Mouse (Mus musculus) 416B (cell line): ENCODE measurements at regions not wholly inside any gene's neighbourhood (a gene's known extent, or its start where the extent isn't known, plus 50 kb on each side); places are given as distances from the start of the nearest gene placed in this dataset.

Experiments used
- DNase-seq: peaks from one replicate; pipeline ENCODE4 v3.0.0; 2011; ENCODE audit warnings: low read depth

- no peak for DNase-seq
Measured at GRCm38 (mm10) chr2:179007766-179008165, 434.5 kb upstream of the Cdh4 start.

DNA sequence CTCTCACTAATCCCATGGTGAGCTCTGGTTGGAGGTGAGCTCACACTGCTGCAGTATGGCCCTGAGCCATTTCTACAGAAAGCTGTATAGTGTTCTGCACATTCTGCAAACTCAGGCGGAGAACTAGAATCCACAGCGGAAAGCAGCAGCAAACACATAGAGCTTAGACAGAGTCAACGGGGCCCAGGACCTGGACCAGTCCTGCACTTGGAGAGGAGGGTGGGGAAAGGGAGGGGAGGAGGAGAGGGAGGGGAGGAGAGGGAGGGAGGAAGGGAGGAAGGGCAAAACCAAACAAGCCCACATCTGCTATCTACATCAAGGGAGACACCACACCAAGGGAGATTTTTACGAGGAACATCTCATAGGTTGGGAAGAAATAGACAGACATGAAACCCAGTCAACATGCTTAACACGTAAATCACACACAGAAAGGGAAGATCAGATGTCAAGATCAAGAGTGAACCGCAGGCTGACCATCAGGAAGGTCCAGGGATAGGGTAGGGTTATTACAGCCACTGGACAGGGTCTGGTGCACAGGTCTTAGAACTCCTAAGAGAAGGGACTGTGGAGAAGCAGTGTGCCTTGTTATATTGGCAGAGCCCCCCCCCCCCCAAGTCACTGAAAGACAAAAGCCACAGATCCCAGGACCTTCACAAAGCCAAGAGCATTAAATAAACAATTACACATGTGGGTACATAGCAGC, 428.2 kb upstream of the Cdh4 start:
- DNase-seq: no peak

DNA sequence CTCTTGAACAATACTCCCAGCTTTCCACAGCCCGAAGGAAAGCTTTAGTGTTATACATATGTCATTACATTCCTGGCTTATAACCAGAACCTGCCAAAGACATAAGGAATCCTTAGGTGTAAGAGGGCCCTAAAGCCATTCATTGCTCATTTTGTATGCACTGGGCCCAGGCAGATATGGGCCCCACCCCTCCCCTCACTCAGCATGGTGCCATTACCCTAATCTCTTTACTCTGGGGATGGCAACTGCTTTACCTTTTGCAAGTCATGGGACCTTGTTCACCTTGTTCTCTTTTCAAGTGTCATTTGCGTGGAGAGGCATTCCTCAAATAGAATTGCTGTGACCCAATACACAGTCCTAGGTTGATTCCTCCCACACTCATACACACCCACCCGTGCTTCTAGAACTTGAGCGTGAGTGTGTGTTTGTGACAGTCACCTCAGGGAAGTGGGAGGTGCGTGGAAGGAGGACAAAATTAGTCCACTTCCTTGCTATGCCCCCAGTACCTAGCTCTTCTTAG, 419.5 kb upstream of the Cdh4 start:
- DNase-seq: no peak

- no peak for DNase-seq
Measured at GRCm38 (mm10) chr2:179024225-179024624, 418.0 kb upstream of the Cdh4 start.

GRCm38 (mm10) chr2:179033171-179033570, 409.1 kb upstream of the Cdh4 start:
- DNase-seq: no peak

DNA sequence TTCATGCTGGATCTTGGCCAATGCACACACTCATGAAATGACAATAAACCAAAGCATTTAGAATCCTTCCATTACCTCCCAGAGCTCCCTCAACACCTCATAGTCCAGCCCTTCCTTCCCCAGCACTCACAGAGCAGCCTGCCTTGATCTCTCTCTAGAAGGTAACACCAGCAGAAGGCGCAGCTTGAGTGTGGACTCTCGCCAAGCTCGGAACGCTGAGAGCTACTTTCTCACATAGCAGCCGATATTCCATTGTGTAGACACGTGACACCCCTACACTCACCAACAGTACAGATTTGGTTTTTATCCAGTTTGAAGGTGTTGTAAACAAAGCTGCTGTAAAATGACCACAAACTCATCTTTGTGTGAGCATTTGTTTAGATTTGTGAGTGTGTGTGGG, 406.8 kb upstream of the Cdh4 start:
- DNase-seq: no peak

DNA sequence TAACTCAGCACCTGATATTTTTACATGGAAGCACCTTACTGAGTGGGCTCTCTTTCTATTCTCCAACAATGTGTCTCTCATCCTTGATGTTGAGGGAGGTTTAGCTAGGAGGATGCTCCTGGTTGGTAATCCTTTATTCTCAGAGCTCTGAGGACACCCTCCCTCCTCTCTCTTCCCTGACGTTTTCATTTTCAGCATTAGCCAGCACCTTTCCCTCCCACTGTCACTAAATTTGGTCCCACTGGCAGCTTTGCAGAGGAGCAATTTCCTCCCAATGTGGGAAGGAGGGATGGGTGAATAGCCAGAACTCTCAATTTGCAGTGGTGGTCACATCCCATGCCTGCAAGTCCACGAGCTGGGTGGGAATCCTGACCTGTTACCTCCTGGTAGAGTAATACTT, 402.5 kb upstream of the Cdh4 start:
- DNase-seq: no peak

- no peak for DNase-seq
Measured at GRCm38 (mm10) chr2:179043671-179044070, 398.6 kb upstream of the Cdh4 start.

DNA sequence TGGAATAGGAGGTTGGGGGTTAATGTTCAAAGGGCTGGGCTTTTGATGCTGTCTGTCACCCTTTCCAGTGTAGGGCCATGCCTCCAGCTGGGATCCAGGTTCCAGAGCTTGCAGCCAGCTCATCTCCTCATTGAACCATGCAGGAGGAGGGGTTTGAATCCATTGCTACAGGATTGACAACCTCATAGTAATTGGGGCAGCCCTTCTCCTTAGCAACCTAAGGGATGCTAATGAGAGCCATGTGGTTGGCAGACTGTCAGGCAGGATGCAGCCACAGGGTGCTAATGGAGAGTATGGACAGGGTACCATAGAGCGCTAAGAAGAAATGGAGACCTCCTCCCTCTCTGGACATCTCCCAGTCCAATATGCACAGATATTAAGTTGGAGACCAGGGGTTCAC, 396.9 kb upstream of the Cdh4 start:
- DNase-seq: no peak

DNA sequence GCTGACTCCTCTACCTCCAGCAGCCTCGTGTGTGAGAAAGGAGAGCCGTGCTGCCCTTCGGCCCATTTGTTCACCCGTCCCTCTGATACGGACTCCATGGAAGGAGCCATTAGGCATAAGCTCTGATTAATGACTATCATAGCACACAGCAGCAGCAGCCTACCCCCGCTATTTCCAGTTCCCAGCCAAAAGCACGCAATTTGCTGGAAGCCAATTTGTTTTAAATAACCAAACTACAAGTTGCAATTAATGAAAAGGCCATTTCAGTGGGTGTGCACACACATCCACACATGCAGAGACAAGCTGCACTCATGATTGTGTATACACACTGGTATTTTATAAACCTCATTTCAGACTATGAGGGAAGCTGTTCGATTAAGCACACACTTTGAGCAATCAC, 387.8 kb upstream of the Cdh4 start:
- no peak for DNase-seq

DNA sequence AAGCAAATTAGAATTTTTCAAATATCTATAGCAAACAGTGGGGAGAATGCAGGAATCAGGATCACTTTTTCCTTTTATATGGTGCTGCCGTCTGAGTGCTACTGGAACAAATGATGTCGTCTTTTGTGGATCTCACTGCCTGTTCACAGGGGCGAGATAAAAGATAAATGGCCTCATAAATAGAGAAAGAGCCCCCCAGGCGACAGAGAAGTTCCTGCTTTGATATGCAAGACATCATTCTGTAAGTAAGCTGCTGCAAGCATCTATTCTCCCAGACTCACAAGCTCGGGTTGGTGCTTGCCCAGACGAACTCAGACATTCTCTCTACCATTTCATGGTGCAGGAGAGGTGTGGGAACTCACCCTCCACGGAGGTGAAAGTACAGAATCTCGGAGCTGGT, 377.6 kb upstream of the Cdh4 start:
- DNase-seq: no peak

DNA sequence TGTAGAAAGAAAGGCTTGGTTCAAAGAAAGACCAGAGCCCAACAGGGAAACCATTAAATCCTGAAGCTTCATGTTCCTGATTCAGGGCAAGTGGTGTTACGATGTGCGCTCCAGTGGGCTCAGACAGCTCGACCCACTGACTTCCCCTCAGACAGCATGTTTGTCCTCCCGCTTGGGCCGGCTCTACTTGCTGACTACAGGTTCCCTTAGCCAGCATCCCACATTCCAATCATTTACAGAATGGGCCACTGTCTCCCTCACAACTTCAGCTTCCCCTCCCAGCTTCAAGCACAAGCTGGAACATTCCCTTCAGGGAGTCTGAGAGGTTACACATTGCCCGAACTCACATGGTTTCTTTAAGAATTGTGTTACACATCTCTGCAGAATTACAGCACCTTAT, 372.7 kb upstream of the Cdh4 start:
- DNase-seq: no peak

GRCm38 (mm10) chr2:179070346-179070745, 371.9 kb upstream of the Cdh4 start:
- DNase-seq: no peak

- no peak for DNase-seq
Measured at GRCm38 (mm10) chr2:179080462-179081274, 361.6 kb upstream of the Cdh4 start.

- no peak for DNase-seq
Measured at GRCm38 (mm10) chr2:179086915-179087314, 355.3 kb upstream of the Cdh4 start.

DNA sequence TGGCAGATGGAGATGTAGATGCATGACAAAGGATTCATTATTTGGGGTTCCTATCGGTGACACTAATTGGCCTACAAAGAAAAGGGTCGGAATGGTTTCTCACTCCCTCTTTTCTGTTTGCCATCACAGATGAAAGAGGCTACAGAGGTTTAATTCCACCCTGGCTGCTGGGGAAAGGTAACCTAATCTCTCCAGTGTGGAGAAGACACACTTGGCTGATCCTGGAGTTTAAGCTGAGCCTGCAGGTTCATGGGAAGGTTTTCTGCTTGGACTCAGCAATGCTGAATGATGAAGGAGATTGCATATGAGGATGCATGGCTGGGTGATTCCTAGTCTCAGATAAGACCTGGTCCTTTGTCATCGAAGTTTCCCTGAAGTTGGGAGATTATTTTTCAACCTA, 350.8 kb upstream of the Cdh4 start:
- no peak for DNase-seq

- DNase-seq: no peak
Measured at GRCm38 (mm10) chr2:179093996-179094395, 348.2 kb upstream of the Cdh4 start.

DNA sequence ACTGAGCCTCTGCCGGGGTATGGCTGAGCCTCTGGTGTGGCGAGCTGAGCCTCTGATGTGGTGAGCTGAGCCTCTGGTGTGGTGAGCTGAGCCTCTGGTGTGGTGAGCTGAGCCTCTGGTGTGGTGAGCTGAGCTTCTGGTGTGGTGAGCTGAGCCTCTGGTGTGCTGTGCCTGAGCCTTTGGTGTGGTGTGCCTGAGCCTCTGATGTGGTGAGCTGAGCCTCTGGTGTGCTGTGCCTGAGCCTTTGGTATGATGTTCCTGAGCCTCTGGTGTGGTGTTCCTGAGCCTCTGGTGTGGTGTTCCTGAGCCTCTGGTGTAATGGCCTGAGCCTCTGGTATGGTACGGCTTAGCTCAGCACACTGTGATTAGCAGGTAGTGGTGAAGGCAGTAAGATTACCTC, 346.2 kb upstream of the Cdh4 start:
- DNase-seq: no peak

DNA sequence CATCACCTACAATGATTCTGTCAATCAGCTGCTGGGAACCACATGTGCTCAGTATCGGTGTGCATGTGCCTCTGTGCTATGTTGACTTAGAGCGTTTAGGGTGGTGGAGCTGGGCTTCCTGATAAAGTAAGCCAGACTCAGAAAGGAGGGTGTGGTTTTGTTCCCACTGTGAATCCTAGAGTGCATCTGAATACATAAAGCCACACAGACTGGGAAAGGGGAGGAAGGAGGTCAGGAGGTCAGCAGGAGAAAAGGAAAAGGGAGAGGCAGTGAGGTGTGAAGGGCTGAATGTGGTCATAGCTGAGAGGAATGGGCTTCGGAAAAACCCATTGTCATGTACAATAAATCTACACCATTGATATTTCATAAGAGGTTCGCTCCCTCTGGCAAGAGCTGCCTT, 345.4 kb upstream of the Cdh4 start:
- DNase-seq: no peak

- DNase-seq: no peak
Measured at GRCm38 (mm10) chr2:179099783-179100182, 342.4 kb upstream of the Cdh4 start.

- no peak for DNase-seq
Measured at GRCm38 (mm10) chr2:179103114-179103513, 339.1 kb upstream of the Cdh4 start.

DNA sequence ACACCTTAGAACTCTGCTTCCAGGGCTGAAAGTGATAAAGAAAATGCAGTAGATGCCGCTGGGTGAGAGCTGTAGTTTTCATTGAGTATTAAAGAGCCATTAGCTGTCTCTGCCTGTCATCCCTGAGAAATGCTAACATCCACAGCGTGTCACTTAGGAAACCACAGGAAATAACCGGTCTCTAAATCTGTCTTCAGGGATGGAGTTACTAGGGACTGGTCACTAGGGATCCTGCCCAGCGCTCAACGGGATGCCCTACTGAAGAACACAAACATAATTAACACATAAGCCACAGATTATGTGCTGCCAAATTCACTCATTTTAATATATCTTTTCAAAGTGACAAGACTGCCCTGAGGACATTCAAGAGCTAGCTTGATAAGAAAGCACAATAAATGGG, 329.3 kb upstream of the Cdh4 start:
- DNase-seq: no peak

DNA sequence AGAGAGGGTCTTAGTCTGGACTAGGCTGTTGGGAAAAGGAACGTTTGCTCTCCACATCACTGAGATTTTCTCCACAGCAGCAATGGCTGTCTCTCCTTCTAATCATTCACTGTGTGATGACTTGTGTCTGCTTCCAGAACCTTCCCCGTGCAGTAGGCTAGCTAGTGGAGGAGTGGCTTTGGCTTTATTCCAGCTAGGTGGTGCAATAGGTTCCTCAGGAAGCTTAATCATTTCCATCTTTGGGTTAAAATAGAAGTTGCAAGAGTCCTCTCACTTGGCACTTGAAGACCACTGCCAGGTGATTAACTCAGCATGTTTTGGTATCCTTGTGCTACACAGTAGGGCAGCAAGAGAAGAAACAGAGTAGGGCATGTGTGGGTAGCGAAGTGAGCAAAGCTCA, 314.2 kb upstream of the Cdh4 start:
- peak; percentile 12 for DNase-seq

- no peak for DNase-seq
Measured at GRCm38 (mm10) chr2:179128432-179128831, 313.8 kb upstream of the Cdh4 start.
